Mouse (Mus musculus) right cerebral cortex, postnatal 4 days (tissue): ENCODE data around the gene Inafm2.
A peak's percentile ranks its signal among the peaks of the same experiment; 100 is the strongest.

Experiments used
- DNase-seq: peaks from one replicate; pipeline ENCODE4 v3.0.0-alpha.2; 2022

Inafm2 gene

DNA sequence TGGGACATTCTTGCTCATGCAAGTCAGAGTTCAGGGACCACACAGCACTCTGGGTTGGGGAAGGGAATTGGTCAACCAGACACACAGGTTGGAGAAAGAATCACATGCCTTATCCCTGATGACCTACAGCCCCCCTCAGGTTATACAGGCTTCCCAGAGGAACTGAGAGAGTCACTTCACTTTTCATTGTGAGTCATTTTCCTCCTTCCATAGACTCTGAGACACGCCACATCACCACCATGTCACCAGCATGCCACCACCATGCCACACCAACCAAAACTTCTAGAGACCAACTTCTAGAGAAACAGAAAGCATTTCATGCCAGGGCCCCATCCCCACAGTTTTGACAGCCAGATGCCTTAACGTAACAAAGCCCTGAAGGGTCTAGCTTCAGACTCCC is 18.7 kb upstream of the Inafm2 start:
- no peak for DNase-seq

- DNase-seq = no peak
These were observed 17.6 kb upstream of the Inafm2 start for GRCm38 (mm10) chr2:118727911-118728310.

DNA sequence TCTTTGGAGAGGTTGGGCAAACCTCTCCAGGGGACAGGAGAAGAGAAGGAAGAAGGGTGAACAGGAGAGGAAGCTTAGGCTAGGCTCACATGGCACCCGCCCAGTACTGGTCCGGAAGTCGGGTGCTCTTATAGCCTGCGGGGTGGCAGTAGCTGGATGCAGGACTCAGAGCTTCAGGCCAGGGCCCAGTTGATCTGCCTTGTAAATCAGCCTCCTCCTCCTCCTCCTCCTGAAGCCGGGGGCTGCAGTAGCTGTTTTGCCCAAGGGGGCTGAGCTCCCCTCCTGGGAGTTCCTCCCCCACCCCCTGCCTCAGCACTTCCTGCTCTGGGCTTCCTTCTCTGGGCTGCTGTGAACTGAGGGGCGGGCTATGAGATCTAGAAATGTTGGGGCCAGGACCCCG is 17.2 kb upstream of the Inafm2 start, which contains the start of gene Plcb2:
Gene Plcb2, minus strand, starts transcription at position 102 of the 400 bp plus-strand sequence.
- DNase-seq = no peak

DNA sequence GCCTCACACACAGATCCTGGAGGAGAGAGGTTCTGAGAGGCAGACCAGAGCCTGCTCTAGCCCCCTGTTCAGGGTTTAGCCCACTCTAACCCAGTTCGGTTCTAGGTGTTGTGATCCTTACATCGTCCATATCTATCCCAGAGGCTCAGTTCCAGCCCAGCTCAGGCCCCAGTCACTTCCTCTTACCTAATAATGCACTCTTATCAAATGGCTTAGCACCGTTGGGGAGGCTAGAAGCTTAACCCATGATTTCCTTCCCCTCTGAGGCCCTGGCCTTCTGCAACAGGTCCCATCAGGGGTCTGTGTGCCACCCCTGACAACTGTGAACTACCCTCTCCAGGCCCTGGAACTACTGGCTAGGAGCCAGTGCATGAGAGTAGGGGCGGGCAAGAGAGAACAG is 16.4 kb upstream of the Inafm2 start:
- no peak for DNase-seq

DNA sequence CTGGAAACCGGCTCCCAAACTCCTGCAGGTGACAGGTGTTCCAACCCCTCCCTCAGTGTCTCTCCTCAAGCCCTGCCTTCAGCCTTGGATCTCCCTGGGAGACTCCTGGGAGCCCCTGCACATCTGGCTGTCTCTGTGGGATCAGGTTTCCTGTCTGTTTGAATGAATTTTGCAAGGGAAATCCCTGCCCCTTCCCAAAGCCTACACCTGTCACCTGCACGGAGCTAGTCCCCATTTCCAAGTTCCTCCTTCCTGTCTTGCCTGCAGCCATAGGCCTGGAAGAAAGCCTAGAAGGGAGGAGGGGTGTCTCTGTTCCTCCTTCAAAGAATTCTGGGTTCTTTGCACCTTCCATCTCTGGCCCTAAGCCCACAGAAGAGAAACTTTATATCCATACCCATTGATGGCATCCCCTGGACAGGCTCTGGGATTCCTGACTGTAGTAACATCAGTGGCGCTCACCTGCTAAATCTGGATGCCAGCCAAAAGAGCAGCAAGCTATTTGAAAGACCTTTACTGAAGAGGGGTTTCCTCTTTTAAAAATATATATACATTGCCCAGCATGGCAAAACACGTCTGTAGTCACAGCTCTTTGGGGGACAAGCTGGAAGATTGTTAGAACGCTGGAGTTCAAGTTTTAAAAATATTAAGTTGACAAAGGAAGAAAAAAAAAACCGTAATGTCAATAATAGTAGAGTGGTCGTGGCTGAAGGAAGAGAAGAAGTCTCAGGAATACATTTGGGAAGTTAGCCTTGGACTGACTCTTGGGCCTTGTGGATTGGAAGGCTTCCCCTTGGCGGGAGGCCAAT is 15.5 kb upstream of the Inafm2 start:
- DNase-seq = no peak

DNA sequence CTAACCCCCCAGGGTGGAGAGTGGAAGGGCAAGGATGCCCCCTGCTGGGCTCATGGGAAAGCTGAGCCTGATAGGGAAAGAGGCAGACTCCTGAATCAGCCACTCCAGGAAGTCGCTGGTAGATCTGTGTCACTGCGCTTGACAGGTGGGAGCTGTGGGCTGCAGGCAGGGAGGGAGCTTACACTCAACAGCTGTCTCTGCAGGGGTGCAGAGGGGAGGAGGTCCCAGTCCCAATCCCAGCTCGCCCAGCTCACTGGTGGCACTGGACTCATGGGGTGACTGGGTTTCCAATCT is 15.0 kb upstream of the Inafm2 start:
- DNase-seq = peak; percentile 82

GRCm38 (mm10) chr2:118731981-118732380 is 13.6 kb upstream of the Inafm2 start:
- no peak for DNase-seq

DNA sequence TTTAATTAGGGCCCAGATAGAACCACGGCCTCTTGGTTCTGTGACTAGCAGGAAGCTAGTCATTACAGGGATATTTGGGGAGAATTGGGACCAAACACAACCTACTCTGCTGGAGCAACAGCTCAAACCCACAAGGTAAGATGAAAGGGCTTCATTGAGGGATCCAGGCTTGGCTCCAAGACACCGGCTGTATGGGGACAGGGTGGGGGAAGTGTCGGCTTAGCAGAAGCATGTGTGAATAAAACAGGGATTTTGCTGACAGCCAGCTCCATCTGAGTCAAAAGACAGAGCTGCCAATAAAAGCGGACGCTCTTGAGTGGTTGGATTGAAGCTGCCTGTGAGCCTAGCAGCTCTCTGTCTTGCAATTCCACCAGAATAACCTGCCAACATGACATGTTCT is 12.2 kb upstream of the Inafm2 start:
- peak; percentile 44 for DNase-seq

DNA sequence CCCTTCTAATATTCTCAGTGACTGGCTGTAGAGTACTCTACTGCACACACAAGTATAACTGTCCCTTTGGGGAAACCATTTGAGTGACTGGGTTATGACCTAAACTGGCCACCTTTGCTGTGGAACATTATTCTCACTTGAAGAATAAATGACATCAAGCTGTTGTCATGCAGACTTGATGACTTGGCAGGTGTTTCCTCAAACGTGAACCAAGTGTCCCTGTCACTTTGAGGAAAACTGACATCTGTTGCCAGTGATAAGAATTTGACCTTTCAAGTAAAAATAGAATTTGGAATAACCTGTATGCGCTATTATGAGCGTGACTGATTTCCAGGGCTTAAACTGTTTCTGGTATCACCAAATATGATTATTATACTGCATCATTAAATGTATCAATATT is 5.2 kb upstream of the Inafm2 start:
- no peak for DNase-seq

DNA sequence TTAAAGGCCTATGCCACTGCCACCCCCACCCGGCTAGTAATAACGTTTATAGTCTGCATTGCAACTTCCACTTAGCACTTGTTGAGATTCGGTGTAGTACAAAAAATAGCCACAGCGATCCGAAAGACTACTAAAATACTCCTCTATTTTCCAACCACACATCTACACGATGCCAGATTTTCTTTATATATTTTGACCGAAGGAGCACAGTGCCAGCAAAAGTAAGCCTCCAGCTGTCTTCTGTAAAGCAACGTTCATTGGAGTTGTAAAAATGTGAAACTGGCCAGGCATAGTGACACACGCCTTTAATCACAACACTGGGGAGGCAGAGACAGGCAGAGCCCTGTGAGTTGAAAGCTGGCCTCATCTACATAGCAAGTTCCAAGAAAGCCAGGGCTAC is 4.4 kb upstream of the Inafm2 start:
- no peak for DNase-seq

DNA sequence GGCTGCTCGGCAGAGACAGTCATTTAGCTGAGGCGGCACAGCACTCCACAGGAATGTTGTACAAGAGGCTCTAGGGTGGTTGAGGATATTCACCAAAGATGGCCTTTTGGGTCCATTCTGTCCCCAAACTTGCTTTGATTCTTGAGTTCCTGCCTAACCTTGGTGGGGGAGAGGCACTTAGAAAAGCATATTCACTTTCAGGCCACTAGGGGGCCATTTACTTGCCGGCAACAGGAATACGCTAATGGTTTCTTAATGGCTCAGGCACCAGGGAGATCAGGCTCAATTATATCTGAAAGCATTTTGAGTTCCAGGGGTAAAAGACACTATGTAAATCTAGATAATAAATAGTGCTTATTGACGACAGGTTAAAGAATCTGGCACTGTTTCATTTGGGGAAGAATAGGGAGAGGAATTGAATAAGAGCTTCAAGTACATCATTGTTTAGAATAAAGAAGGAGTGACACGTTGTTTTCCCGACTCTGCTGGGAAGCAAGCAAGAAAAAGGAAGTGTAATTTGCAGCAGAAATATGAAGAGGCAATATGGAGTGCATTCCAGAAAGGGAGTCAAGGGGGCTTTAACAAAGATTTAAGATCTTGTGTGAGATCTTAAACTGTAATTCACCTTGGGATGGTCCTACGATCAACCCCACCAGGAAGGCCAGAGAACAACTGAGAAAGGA is 2.2 kb upstream of the Inafm2 start:
- DNase-seq = no peak

GRCm38 (mm10) chr2:118744621-118745020 is 937 bp upstream of the Inafm2 start:
- DNase-seq = no peak

DNA sequence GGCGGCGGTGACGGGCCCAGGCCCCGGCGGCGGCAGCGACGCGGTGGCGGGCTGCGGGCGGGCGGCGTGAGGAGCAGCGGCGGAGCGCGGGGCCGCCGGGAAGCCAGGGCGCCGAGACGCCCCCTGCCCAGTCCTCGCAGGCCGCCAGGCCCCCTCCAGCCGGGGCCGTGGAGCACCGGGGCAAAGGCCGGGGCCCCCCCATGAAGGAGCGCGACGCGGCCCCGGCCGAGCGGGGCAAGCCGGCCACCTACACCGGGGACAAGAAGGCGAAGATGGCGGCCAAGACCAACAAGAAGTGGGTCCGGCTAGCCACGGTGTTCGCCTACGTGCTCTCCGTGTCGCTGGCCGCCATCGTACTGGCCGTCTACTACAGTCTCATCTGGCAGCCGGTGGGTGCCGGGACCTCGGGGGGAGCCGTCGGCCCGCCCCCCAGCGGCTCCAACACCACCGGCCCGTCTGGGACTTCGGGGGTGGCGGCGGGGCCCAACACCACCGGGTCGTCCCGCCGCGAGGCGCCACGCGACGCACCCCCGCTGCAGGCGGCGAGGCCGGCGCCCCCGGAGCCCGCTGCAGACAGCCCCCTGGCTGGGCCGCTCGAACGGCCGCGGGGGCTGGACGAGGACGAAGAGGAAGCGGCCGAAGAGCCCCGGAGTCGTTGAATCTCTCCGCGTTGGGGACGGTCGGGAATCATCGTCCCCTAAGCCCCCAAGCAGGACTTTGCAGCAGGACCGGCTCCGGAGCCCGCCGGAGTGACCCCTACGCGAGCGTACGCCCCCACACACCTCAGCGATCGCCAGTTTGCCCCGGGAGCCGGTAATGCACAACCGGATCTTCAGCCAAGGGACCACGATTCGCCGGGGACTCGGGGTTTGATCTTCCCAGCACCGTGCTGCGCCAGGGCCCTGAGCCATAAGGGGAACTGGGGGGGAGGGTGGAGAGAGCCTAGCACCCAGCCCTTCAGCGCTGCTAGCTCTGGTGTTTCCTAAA is 650 bp downstream of the Inafm2 start:
- DNase-seq = peak; percentile 37

DNA sequence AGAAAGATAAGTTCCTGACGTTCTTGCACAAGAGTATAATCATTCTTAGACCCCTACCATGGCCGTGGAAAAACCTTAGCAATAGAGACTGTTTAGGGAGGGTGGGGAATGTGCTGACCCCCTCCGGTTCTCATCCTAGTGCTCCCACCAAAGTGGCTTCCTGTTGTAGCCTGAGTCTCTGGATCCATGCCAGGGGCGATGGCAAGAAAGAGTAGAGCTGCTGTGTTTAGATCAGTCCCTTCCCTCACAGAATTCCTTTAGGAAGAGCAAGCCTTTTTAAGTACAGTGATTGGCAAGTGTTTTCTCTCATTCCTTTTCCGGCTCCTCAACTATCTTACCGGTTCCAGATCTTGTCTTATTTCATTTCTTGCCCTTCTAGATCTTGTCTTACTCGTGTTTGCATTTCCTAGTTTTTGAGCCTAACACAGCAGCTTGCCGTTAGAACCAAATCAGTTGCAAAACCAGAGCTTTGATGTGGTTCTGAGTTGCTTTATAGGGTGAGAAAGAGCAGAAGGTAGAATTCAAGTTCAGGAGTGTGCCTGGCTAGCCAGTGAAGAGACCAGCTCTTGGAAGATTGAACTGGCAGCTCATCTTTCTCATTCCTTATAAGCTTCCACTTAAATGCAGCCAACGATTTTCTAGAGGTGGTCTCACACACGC is 1.9 kb downstream of the Inafm2 start:
- peak; percentile 47 for DNase-seq

DNA sequence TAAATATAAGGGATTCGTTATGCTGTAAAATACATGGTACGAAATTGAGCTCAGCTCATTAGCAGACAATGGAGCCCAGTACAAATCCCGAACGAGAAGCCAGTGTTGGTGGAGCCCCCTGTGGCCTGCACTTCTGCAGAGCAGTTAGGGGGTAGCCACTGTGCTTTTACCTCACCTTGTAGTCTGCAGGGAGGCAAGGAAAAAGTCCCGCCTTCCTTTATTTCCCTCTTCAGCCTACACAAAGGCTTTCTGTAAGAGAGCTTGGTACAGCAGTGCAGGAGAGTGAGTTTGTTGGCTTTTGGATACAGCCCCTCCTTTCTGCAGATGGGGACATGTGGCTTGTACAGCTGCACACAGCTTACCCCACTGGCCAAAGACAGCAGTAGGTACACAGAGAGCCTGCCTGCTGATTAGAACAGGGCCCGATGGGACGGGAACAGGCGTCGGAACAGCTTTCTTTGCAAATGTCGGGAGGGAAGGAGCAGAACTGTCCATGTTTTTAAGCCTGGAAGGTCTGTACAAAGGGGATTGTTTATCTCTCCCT is 3.9 kb downstream of the Inafm2 start:
- DNase-seq = no peak

DNA sequence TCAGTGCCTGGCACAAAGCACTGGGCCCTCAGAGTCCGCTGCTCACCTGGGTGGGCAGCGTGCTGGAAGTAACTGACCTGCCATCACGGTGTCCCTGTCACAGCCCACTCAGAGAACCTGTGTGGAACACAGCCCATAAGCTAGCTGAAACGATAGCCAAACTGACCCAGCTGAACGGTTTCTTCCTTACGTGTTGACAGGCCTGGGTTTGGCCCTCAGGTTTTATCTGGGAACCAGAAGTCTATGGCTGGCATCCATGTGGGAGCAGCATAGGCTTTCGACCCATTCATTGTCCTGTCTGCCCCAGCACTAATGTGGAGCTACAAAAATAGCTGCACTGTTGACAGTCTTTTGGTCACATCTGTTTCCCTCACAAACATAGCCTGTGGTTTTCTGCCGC is 4.9 kb downstream of the Inafm2 start:
- no peak for DNase-seq

DNA sequence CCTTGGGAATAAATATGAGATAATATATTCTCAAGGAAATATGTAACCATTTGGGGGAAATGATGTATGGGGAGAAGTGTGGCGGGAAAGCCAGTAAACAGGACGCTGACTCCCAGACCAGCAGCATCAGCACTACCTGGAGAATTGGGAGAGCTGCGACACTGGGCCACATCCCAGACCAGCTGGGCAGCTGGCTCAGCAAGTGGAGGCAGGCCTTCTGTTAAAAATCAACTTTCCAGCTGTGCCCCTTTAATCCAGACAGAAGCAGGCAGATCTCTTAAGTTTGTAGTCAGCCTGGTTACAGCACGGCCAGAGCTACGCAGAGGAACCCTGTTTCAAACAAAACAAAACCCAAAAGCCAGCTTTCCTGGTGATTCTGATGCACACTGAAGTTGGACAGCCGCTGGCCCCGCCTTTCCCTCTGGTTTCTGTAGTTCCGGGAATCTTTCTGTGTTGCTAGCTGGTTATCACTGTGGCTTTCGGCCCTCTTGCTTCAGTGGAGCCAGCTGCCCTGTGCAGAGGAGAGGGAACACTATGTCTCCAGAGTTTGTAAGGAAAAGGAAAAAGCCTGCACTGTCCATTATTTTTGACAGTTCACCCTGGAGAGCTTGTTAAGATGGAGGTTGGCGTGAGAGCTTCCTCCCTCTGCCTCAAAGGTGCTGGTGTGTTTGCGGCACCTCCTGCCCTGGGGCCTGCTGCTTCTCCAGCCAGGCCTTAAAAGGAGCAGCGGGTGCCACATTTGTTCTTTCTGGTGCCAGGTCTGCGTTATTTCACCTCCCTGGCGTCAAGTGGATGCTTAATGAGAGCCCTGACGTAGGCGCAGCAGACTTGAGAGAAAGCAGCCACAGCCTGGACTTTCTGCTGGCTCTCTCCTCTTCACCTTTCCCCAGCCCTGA is 6.6 kb downstream of the Inafm2 start:
- DNase-seq = no peak

DNA sequence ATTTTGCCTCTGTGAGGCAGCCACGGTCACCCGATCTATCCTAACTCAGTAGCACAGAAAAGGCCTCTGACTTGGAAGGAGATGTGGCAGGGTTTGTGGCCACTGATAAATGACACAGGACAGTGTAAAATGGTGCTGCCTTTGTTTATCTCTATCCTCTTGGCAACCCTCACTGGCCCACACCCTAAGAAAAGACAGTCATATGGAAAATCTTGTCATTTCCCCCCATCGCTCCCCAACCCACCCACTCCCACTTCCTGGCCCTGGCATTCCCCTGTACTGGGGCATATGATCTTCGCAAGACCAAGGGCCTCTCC is 7.2 kb downstream of the Inafm2 start:
- DNase-seq = no peak

DNA sequence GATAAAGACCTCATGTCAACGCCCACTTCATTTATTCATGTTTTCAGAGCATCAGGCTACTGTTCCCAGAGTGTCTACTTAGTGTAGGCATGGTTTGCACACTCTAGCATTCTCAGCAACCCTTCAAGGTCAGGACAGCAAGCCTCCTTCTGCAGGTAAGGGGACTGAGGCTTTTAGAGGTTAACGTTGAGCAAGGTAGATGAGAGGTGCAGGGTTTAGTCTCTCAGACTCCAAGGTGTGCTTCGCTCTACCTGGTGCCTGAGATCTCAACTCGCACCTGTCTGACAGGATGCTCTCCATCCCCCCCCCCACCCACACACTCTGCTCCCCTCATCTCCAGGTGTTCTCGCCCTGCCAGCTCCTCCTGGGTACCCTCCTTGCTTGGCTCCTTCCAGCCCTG is 8.6 kb downstream of the Inafm2 start:
- DNase-seq = no peak

DNA sequence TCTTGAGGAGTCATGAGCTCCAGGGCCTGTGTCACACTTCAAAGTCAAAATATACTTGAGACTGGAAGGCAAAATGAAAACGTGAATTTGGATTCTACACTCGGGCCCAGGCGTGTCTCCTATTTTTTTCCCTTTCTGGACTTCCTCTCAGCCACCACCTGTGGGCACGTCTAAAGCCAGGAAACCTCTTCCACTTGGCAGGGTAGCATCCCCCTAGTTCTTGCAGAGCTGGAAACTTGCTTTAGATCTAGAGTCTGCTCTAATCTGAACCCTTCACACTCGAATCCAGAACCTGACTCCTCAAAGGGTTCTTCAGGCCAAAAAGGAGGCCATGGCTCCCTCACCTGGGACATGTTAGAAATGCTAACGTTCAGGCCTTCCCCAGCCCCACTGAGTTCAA is 9.8 kb downstream of the Inafm2 start:
- DNase-seq = no peak

DNA sequence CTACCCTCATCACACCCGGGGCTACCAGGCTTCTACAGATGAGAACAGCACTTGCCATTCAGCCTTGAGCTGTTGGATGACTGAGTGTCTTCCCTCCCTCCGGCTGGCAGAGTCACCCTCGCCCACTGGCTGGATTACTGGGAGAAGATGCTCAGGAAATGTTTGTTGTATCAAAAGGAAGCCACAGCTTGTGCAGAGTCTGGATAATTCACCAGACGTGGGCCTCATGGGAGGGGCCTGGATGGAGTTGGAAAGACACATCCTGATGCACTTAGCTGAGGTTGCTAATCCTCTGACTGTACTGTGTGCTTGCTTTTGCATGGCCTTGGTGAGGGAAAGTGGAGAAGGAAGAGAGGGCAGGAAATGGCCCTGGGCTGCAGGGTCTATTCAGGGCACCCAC is 10.5 kb downstream of the Inafm2 start:
- DNase-seq = no peak

DNA sequence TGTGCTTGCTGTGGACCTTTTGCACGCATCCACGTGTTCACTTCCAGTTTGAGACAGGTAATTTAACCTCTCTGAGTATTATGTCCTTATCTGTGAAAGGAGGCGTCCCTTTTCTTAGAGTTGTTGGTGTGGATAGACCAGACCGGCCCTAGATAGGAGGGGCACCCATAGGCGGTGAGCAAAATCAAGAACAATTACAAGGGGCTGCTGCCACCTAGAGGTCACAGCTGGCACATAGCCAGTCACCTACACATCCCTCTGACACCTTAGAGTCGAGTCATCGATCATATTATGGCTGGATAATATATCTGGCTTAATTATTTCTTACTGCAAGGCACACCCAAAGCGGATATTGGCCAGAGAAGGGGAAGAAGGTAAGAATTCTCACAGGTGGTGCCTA is 14.3 kb downstream of the Inafm2 start:
- peak; percentile 53 for DNase-seq
